Mouse (Mus musculus): ENCODE results near the gene Foxp1. TPM values are rescaled to one million over a fixed set of nuclear protein-coding genes. Genes with fewer than 3 reads are reported as not detected.

Foxp1 gene
- polyA plus RNA-seq, 2 experiments: 7.9 to 10.6 TPM

DNA sequence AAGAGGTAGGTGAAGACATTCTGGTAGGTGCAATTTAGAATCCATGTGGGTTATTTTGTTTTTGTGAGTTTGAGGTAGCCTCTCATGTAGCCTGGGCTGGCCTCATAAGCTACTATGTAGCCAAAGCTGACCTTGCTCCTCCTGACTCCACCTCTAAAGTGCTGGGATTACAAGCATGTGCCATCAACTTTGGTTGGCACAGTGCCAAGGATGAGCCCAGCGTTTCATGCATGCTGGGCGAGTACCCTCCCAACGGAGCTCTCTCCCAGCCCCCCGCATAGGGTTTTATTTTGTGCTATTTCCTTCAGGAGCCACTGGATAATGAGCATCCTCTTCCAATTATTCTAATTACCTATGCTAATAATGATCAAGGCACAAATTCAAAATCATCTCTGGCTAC, 414.1 kb downstream of the Foxp1 start:
- Histone ChIP-seq H3K27me3 (ENCODE audit: control insufficient read depth, insufficient read depth, low read length) (no peaks in the 10 kb centered on the region), H3K4me2 (ENCODE audit: low read depth) (no peak overlapping the region), H3K9me3 (ENCODE audit: control insufficient read depth, low read length) (no peaks in the 10 kb centered on the region), H3K9ac (replicated peaks) (no peak overlapping the region), H3K36me3 (replicated peaks; ENCODE audit: control insufficient read depth, insufficient read depth, low read depth) (no peaks in the 10 kb centered on the region), H3K4me1 (replicated peaks; ENCODE audit: control insufficient read depth in 2 of 2, insufficient read depth in 2 of 2, low read length in 1 of 2) (peaks cover 15 to 32% of the 10 kb centered on the region in 2 experiments), H3K27ac (no peak overlapping the region), H3K4me3 (ENCODE audit: insufficient read depth in 1 of 2, low read depth in 2 of 2, low read length in 2 of 2) (no peak overlapping the region)
- TF ChIP-seq CTCF (IDR thresholded peaks at IDR 0.05; ENCODE audit: low read depth): no peak
- no peak for TF ChIP-seq EP300 (IDR thresholded peaks at IDR 0.05; ENCODE audit: low read depth)
- 81% methylated on average over 4 of the region's 4 CpGs for WGBS (ENCODE audit: insufficient replicate concordance)
- DNase-seq (ENCODE audit: low read depth in 3 of 3, low spot score in 3 of 3): no peak
- no peak for ATAC-seq (ENCODE audit: insufficient read depth)

GRCm38 (mm10) chr6:99107674-99108073, 414.8 kb downstream of the Foxp1 start:
- H3K9ac ChIP-seq (replicated peaks): no peak overlapping the region
- ATAC-seq (ENCODE audit: insufficient read depth) (0 out of 2 replicates have a peak, but pooled peaks have one; percentile 26), DNase-seq (ENCODE audit: low read depth in 3 of 3, low spot score in 3 of 3) (no peak)
- 44% methylated on average over 6 of the region's 6 CpGs for WGBS (ENCODE audit: insufficient replicate concordance)
- no peak overlapping the region for H3K4me2 ChIP-seq (ENCODE audit: low read depth)
- H3K4me1 ChIP-seq (replicated peaks; ENCODE audit: control insufficient read depth in 2 of 2, insufficient read depth in 2 of 2, low read length in 1 of 2): peaks cover 15 to 32% of the 10 kb centered on the region in 2 experiments
- TF ChIP-seq EP300 (IDR thresholded peaks at IDR 0.05; ENCODE audit: low read depth): no peak
- no peak for TF ChIP-seq CTCF (IDR thresholded peaks at IDR 0.05; ENCODE audit: low read depth)
- no peak overlapping the region for H3K27ac ChIP-seq
- H3K27me3 ChIP-seq (ENCODE audit: control insufficient read depth, insufficient read depth, low read length): no peaks in the 10 kb centered on the region
- H3K9me3 ChIP-seq (ENCODE audit: control insufficient read depth, low read length): no peaks in the 10 kb centered on the region
- no peak overlapping the region for H3K4me3 ChIP-seq (ENCODE audit: insufficient read depth in 1 of 2, low read depth in 2 of 2, low read length in 2 of 2)
- H3K36me3 ChIP-seq (replicated peaks; ENCODE audit: control insufficient read depth, insufficient read depth, low read depth): no peaks in the 10 kb centered on the region

GRCm38 (mm10) chr6:99107081-99107482, 415.4 kb downstream of the Foxp1 start:
- H3K4me2 ChIP-seq (ENCODE audit: low read depth): no peak overlapping the region
- H3K27me3 ChIP-seq (ENCODE audit: control insufficient read depth, insufficient read depth, low read length): no peaks in the 10 kb centered on the region
- DNase-seq (ENCODE audit: low read depth in 3 of 3, low spot score in 3 of 3): peak in 1 of 3 experiments; percentile 23
- whole genome bisulfite sequencing (ENCODE audit: insufficient replicate concordance): 55% methylated on average over 6 of the region's 6 CpGs
- H3K9me3 ChIP-seq (ENCODE audit: control insufficient read depth, low read length): no peaks in the 10 kb centered on the region
- H3K4me3 ChIP-seq (ENCODE audit: insufficient read depth in 1 of 2, low read depth in 2 of 2, low read length in 2 of 2): no peak overlapping the region
- H3K27ac ChIP-seq: no peak overlapping the region
- H3K4me1 ChIP-seq (replicated peaks; ENCODE audit: control insufficient read depth in 2 of 2, insufficient read depth in 2 of 2, low read length in 1 of 2): peaks cover 15 to 32% of the 10 kb centered on the region in 2 experiments
- no peak overlapping the region for H3K9ac ChIP-seq (replicated peaks)
- H3K36me3 ChIP-seq (replicated peaks; ENCODE audit: control insufficient read depth, insufficient read depth, low read depth): no peaks in the 10 kb centered on the region
- TF ChIP-seq EP300 (IDR thresholded peaks at IDR 0.05; ENCODE audit: low read depth): no peak
- TF ChIP-seq CTCF (IDR thresholded peaks at IDR 0.05; ENCODE audit: low read depth): no peak
- ATAC-seq (ENCODE audit: insufficient read depth): peak; percentile 47

- H3K27me3 ChIP-seq (ENCODE audit: control insufficient read depth, insufficient read depth, low read length): no peaks in the 10 kb centered on the region
- TF ChIP-seq EP300 (IDR thresholded peaks at IDR 0.05; ENCODE audit: low read depth): peak; percentile 18; the same call in 1 of the 2 replicates
- TF ChIP-seq CTCF (IDR thresholded peaks at IDR 0.05; ENCODE audit: low read depth): no peak
- no peak overlapping the region for H3K4me3 ChIP-seq (ENCODE audit: insufficient read depth in 1 of 2, low read depth in 2 of 2, low read length in 2 of 2)
- no peak overlapping the region for H3K9ac ChIP-seq (replicated peaks)
- H3K27ac ChIP-seq: no peak overlapping the region
- H3K4me1 ChIP-seq (replicated peaks; ENCODE audit: control insufficient read depth in 2 of 2, insufficient read depth in 2 of 2, low read length in 1 of 2): peaks cover 15 to 32% of the 10 kb centered on the region in 2 experiments
- DNase-seq (ENCODE audit: low read depth in 3 of 3, low spot score in 3 of 3) (peak in 1 of 3 experiments; percentile 26), ATAC-seq (ENCODE audit: insufficient read depth) (peak; percentile 61)
- H3K4me2 ChIP-seq (ENCODE audit: low read depth): no peak overlapping the region
- H3K9me3 ChIP-seq (ENCODE audit: control insufficient read depth, low read length): no peaks in the 10 kb centered on the region
- WGBS (ENCODE audit: insufficient replicate concordance): 8% methylated on average over 4 of the region's 4 CpGs
- H3K36me3 ChIP-seq (replicated peaks; ENCODE audit: control insufficient read depth, insufficient read depth, low read depth): no peaks in the 10 kb centered on the region
Measured at GRCm38 (mm10) chr6:99105979-99106378, 416.5 kb downstream of the Foxp1 start.

- no peak for ATAC-seq (ENCODE audit: insufficient read depth)
- no peak overlapping the region for H3K9ac ChIP-seq (replicated peaks)
- 83% methylated on average over 7 of the region's 7 CpGs for WGBS (ENCODE audit: insufficient replicate concordance)
Measured at GRCm38 (mm10) chr6:99104446-99104845, 418.1 kb downstream of the Foxp1 start.

More at GRCm38 (mm10) chr6:99104446-99104845, 418.1 kb downstream of the Foxp1 start:
- H3K4me1 ChIP-seq (replicated peaks; ENCODE audit: control insufficient read depth in 2 of 2, insufficient read depth in 2 of 2, low read length in 1 of 2): peaks cover 15 to 35% of the 10 kb centered on the region in 2 experiments
- H3K27ac ChIP-seq: no peak overlapping the region
- H3K27me3 ChIP-seq (ENCODE audit: control insufficient read depth, insufficient read depth, low read length): no peaks in the 10 kb centered on the region
- TF ChIP-seq EP300 (IDR thresholded peaks at IDR 0.05; ENCODE audit: low read depth) (no peak), CTCF (IDR thresholded peaks at IDR 0.05; ENCODE audit: low read depth) (no peak)
- H3K9me3 ChIP-seq (ENCODE audit: control insufficient read depth, low read length): no peaks in the 10 kb centered on the region
- no peak overlapping the region for H3K4me2 ChIP-seq (ENCODE audit: low read depth)
- no peaks in the 10 kb centered on the region for H3K36me3 ChIP-seq (replicated peaks; ENCODE audit: control insufficient read depth, insufficient read depth, low read depth)
- no peak for DNase-seq (ENCODE audit: low read depth in 3 of 3, low spot score in 3 of 3)
- H3K4me3 ChIP-seq (ENCODE audit: insufficient read depth in 1 of 2, low read depth in 2 of 2, low read length in 2 of 2): no peak overlapping the region
